Mouse (Mus musculus): ENCODE data around the gene Grid1.

- TF ChIP-seq CTCF (IDR thresholded peaks at IDR 0.05; ENCODE audit: low read depth, low read length) (no peak), GATA2 (IDR thresholded peaks at IDR 0.05; ENCODE audit: borderline replicate concordance, low read depth, low read length) (no peak), GATA1 (IDR thresholded peaks at IDR 0.05; ENCODE audit: borderline replicate concordance, low read length) (no peak), TAL1 (conservative IDR thresholded peaks at IDR 0.05; ENCODE audit: low read depth, low read length) (no peak), POLR2AphosphoS5 (IDR thresholded peaks at IDR 0.05; ENCODE audit: insufficient replicate concordance, low read depth, low read length) (no peak)
These were observed 229.3 kb downstream of the Grid1 start for GRCm38 (mm10) chr14:35049231-35049630.
